Mouse (Mus musculus): Measurements from ENCODE around the gene H3f3b.

The H3f3b gene

GRCm38 (mm10) chr11:115999027-115999426 is 28.7 kb downstream of the H3f3b start:
- no peak for DNase-seq

GRCm38 (mm10) chr11:115997662-115998061 is 30.1 kb downstream of the H3f3b start:
- no peak for DNase-seq

GRCm38 (mm10) chr11:115997047-115997446 is 30.7 kb downstream of the H3f3b start:
- DNase-seq, result no peak

- no peak for DNase-seq
Observed at GRCm38 (mm10) chr11:115995256-115995655, 32.5 kb downstream of the H3f3b start.

- DNase-seq, result no peak
Observed at GRCm38 (mm10) chr11:115992098-115992497, 35.7 kb downstream of the H3f3b start.

- DNase-seq, result no peak
Observed at GRCm38 (mm10) chr11:115989686-115990085, 38.1 kb downstream of the H3f3b start.

GRCm38 (mm10) chr11:115983291-115983690 is 44.5 kb downstream of the H3f3b start:
- DNase-seq, result no peak

GRCm38 (mm10) chr11:115982472-115982871 is 45.3 kb downstream of the H3f3b start:
- DNase-seq, result no peak

- no peak for DNase-seq
Observed at GRCm38 (mm10) chr11:115975544-115975943, 52.2 kb downstream of the H3f3b start.

- no peak for DNase-seq
Observed at GRCm38 (mm10) chr11:115975083-115975420, 52.7 kb downstream of the H3f3b start.

- peak; percentile 42 for DNase-seq
Observed at GRCm38 (mm10) chr11:115974309-115975082, 53.3 kb downstream of the H3f3b start, which contains the start of gene Itgb4. Gene Itgb4, plus strand, starts transcription at chr11:115974709.

Data from embryo, embryonic 11 days (tissue).